Mouse (Mus musculus) liver, postnatal 0 days (tissue): ENCODE measurements around the gene Mrnip. TPM values are rescaled to one million over a fixed set of nuclear protein-coding genes. Genes with fewer than 3 reads are reported as not detected.

Experiments used
- ATAC-seq: fragments of 200-750 bp; cut with Nextera tagmentation; 2 replicates; pipeline ENCODE4 v1.8.0; 2017; ENCODE audit warnings: mild to moderate bottlenecking, moderate library complexity
- DNase-seq: peaks from one replicate; pipeline ENCODE4 v3.0.0-alpha.2; 2016
- H3K27ac ChIP-seq: fragments of 300-500 bp; sonication (generic); 2 replicates; pipeline ENCODE4 v1.5.1; 2014; ENCODE audit warnings: antibody characterized with exemption, moderate library complexity, mild to moderate bottlenecking, low read depth
- H3K27me3 ChIP-seq: fragments of 300-500 bp; sonication (generic); 2 replicates; pipeline ENCODE4 v1.6.1; 2014; ENCODE audit warnings: low read length, control low read depth, mixed read lengths; ENCODE audit not compliant: insufficient read depth
- H3K36me3 ChIP-seq: fragments of 300-500 bp; sonication (generic); replicated peaks from 2 replicates; pipeline ENCODE4 v1.6.1; 2014; ENCODE audit warnings: mild to moderate bottlenecking, control low read depth, low read length, moderate library complexity, mixed read lengths; ENCODE audit not compliant: insufficient read depth
- H3K4me1 ChIP-seq: fragments of 300-500 bp; sonication (generic); 2 replicates; pipeline ENCODE4 v1.6.1; 2014; ENCODE audit warnings: antibody characterized with exemption, mild to moderate bottlenecking, control low read depth; ENCODE audit not compliant: insufficient read depth
- H3K4me2 ChIP-seq: fragments of 300-500 bp; sonication (generic); 2 replicates; pipeline ENCODE4 v1.6.1; 2014; ENCODE audit warnings: low read depth, mild to moderate bottlenecking, low read length, moderate library complexity, mixed read lengths
- H3K4me3 ChIP-seq: fragments of 300-500 bp; sonication (generic); 2 replicates; pipeline ENCODE4 v1.5.1; 2014; ENCODE audit warnings: low read depth, low read length
- H3K9ac ChIP-seq: fragments of 300-500 bp; sonication (generic); replicated peaks from 2 replicates; pipeline ENCODE4 v1.6.1; 2014; ENCODE audit warnings: mild to moderate bottlenecking, moderate library complexity
- H3K9me3 ChIP-seq: fragments of 300-500 bp; sonication (generic); 2 replicates; pipeline ENCODE4 v1.6.1; 2016; ENCODE audit warnings: mild to moderate bottlenecking, control low read depth, low read length, mixed read lengths
- CTCF ChIP-seq: sonication (generic); IDR thresholded peaks from 2 replicates; pipeline ENCODE4 v1.5.1; 2016; ENCODE audit warnings: antibody characterized with exemption, low read depth
- EP300 ChIP-seq: IDR thresholded peaks from 2 replicates; pipeline ENCODE4 v1.6.1; 2016; ENCODE audit warnings: antibody characterized with exemption, low read depth, mild to moderate bottlenecking
- WGBS: fragments of 180-500 bp; shearing (Covaris S2); extraction: QIAGEN DNeasy Blood & Tissue Kit; methylation state at CpG from one replicate; pipeline ENCODE4 v1.1.7; 2014; ENCODE audit not compliant: insufficient replicate concordance; 5-methylcytosine and 5-hydroxymethylcytosine counted together
- microRNA-seq: library from miRNA; unstranded; fragments of <30 nt; microRNA quantifications from one replicate; pipeline ENCODE4, GENCODE M21; 2016
- polyA plus RNA-seq: library from polyadenylated mRNA; unstranded; fragments of >200 nt; fragmentation: Nextera tagmentation; extraction: Ambion mirVana; gene quantifications from 2 replicates; pipeline ENCODE4 v1.2.1, GENCODE M21; 2015

Gene Mrnip
- polyA plus RNA-seq, 1 experiment from 2014 or later: 5.0 TPM

GRCm38 (mm10) chr11:50243926-50244325, 69.7 kb downstream of the Mrnip start:
- no peaks in the 10 kb centered on the region for H3K9me3 ChIP-seq
- ATAC-seq (no peak), DNase-seq (no peak)
- H3K36me3 ChIP-seq: no peaks in the 10 kb centered on the region
- no peak overlapping the region for H3K9ac ChIP-seq
- TF ChIP-seq EP300: no peak
- TF ChIP-seq CTCF: no peak
- H3K27ac ChIP-seq: no peak overlapping the region
- H3K27me3 ChIP-seq: no peaks in the 10 kb centered on the region
- no peak overlapping the region for H3K4me3 ChIP-seq
- WGBS: 48% methylated on average over 6 of the region's 6 CpGs
- no peak overlapping the region for H3K4me2 ChIP-seq
- 0 out of 2 replicates have a peak, but pooled peaks cover 4% of the 10 kb centered on the region for H3K4me1 ChIP-seq

GRCm38 (mm10) chr11:50245269-50245668, 71.0 kb downstream of the Mrnip start:
- Histone ChIP-seq H3K9ac (no peak overlapping the region), H3K36me3 (no peaks in the 10 kb centered on the region), H3K4me2 (no peak overlapping the region), H3K9me3 (no peaks in the 10 kb centered on the region), H3K4me3 (no peak overlapping the region), H3K4me1 (0 out of 2 replicates have a peak, but pooled peaks cover 4% of the 10 kb centered on the region), H3K27me3 (no peaks in the 10 kb centered on the region), H3K27ac (no peak overlapping the region)
- ATAC-seq: no peak
- no peak for TF ChIP-seq EP300
- no peak for TF ChIP-seq CTCF
- DNase-seq: no peak
- WGBS: 71% methylated on average over 5 of the region's 5 CpGs

DNA sequence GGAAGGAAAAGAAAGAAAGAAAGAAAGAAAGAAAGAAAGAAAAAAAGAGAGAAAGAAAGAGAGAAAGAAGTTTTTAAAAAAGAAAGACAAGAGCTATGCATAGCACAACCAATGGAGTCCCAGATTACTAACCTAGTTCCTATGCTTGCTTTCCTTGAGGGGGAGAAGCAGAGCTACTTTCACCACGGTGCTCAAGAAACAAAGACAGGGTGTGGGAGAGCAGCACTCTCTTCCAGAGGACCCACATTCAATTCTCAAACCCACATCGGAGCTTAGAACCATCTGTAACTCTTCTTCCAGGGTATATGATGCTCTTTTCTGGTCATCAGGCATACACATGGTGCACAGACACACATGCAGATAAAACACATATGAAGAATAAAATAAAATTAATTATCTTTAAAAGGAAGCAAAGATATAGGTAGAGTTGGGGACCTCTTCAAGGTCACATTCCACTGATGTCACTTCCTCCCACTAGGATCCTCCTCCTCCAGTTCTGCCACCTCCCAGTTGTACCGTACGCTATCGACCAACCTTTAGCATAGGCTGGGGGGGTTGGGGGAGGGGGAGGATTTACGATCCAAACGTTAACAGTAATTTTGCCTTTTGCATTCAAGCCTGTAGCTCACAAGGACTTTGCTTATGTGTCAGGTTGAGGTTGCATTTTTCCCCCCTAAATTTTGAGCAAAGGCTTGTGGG, 74.4 kb downstream of the Mrnip start:
- H3K4me2 ChIP-seq: no peak overlapping the region
- no peak for TF ChIP-seq CTCF
- TF ChIP-seq EP300: no peak
- no peaks in the 10 kb centered on the region for H3K36me3 ChIP-seq
- DNase-seq (no peak), ATAC-seq (no peak)
- no peak overlapping the region for H3K4me3 ChIP-seq
- no peaks in the 10 kb centered on the region for H3K27me3 ChIP-seq
- H3K27ac ChIP-seq: no peak overlapping the region
- no peaks in the 10 kb centered on the region for H3K9me3 ChIP-seq
- H3K4me1 ChIP-seq: no peaks in the 10 kb centered on the region
- 79% methylated on average over 7 of the region's 7 CpGs for WGBS
- H3K9ac ChIP-seq: no peak overlapping the region

Small RNA genes within 50 kb of the gene (microRNA-seq; reads per million reads assigned to microRNA genes)
- not detected for gene Mir6919

Other genes with a start within 250 kb of the Mrnip start
- 75.0 and 82.0 TPM in 2 replicates for gene Rnf130, start 149.1 kb upstream of the Mrnip start, polyA plus RNA-seq
- gene Tbc1d9b, start 43.0 kb upstream of the Mrnip start, polyA plus RNA-seq: 8.9 and 9.1 TPM in 2 replicates
- 154 and 172 TPM in 2 replicates for gene Sqstm1, start 36.4 kb downstream of the Mrnip start, polyA plus RNA-seq
- 17.2 and 18.6 TPM in 2 replicates for gene Mgat4b, start 36.4 kb downstream of the Mrnip start, polyA plus RNA-seq
- gene Ltc4s, start 64.2 kb downstream of the Mrnip start, polyA plus RNA-seq: 0.68 and 0.89 TPM in 2 replicates
- gene Maml1, start 117.9 kb downstream of the Mrnip start, polyA plus RNA-seq: 1.6 TPM in 2 replicates
- 125 and 130 TPM in 2 replicates for gene Canx, start 151.2 kb downstream of the Mrnip start, polyA plus RNA-seq
- gene Cby3, start 180.0 kb downstream of the Mrnip start, polyA plus RNA-seq: 0.21 TPM in 1 of 2 replicates, not detected in the other
- 70.1 and 71.1 TPM in 2 replicates for gene Hnrnph1, start 202.5 kb downstream of the Mrnip start, polyA plus RNA-seq